Mouse (Mus musculus) lung, embryonic 16.5 days (tissue): ENCODE data around the gene Flvcr1. TPM values are rescaled to one million over a fixed set of nuclear protein-coding genes. Genes with fewer than 3 reads are reported as not detected.
A peak's percentile ranks its signal among the peaks of the same experiment; 100 is the strongest.

ENCODE experiments used
- ATAC-seq: fragments of 200-750 bp; cut with Nextera tagmentation; 2 replicates; pipeline ENCODE4 v1.8.0; 2017; ENCODE audit warnings: low read depth, mild to moderate bottlenecking, moderate library complexity
- H3K27ac ChIP-seq: fragments of 300-500 bp; sonication (generic); 2 replicates; pipeline ENCODE4 v1.5.1; 2014; ENCODE audit warnings: mild to moderate bottlenecking, control low read depth, low read length
- H3K27me3 ChIP-seq: fragments of 300-500 bp; sonication (generic); 2 replicates; pipeline ENCODE4 v1.6.1; 2014; ENCODE audit warnings: low read depth, low read length, mixed read lengths; ENCODE audit not compliant: control insufficient read depth, insufficient read depth
- H3K36me3 ChIP-seq: fragments of 300-500 bp; sonication (generic); 2 replicates; pipeline ENCODE4 v1.6.1; 2014; ENCODE audit warnings: low read length; ENCODE audit not compliant: control insufficient read depth, insufficient read depth
- H3K4me1 ChIP-seq: fragments of 300-500 bp; sonication (generic); replicated peaks from 2 replicates; pipeline ENCODE4 v1.6.1; 2014; ENCODE audit warnings: low read length, mixed read lengths; ENCODE audit not compliant: control insufficient read depth, insufficient read depth
- H3K4me2 ChIP-seq: fragments of 300-500 bp; sonication (generic); 2 replicates; pipeline ENCODE4 v1.6.1; 2014; ENCODE audit warnings: low read depth, low read length, control low read depth
- H3K4me3 ChIP-seq: fragments of 300-500 bp; sonication (generic); 2 replicates; pipeline ENCODE4 v1.5.1; 2014; ENCODE audit warnings: mild to moderate bottlenecking, low read length, control low read depth
- H3K9ac ChIP-seq: fragments of 300-500 bp; sonication (generic); 2 replicates; pipeline ENCODE4 v1.6.1; 2014; ENCODE audit warnings: low read length, control low read depth
- H3K9me3 ChIP-seq: fragments of 300-500 bp; sonication (generic); 2 replicates; pipeline ENCODE4 v1.6.1; 2016; ENCODE audit warnings: low read length; ENCODE audit not compliant: control insufficient read depth
- WGBS: fragments of 180-500 bp; shearing (Covaris S2); extraction: QIAGEN DNeasy Blood & Tissue Kit; methylation state at CpG from one replicate; pipeline ENCODE4 v1.1.7; 2014; 5-methylcytosine and 5-hydroxymethylcytosine counted together
- polyA plus RNA-seq: library from polyadenylated mRNA; unstranded; fragments of >200 nt; fragmentation: Nextera tagmentation; extraction: Ambion mirVana; gene quantifications from 2 replicates; pipeline ENCODE4 v1.2.1, GENCODE M21; 2015

Gene Flvcr1
- polyA plus RNA-seq: 3.6 and 4.6 TPM in 2 replicates

DNA sequence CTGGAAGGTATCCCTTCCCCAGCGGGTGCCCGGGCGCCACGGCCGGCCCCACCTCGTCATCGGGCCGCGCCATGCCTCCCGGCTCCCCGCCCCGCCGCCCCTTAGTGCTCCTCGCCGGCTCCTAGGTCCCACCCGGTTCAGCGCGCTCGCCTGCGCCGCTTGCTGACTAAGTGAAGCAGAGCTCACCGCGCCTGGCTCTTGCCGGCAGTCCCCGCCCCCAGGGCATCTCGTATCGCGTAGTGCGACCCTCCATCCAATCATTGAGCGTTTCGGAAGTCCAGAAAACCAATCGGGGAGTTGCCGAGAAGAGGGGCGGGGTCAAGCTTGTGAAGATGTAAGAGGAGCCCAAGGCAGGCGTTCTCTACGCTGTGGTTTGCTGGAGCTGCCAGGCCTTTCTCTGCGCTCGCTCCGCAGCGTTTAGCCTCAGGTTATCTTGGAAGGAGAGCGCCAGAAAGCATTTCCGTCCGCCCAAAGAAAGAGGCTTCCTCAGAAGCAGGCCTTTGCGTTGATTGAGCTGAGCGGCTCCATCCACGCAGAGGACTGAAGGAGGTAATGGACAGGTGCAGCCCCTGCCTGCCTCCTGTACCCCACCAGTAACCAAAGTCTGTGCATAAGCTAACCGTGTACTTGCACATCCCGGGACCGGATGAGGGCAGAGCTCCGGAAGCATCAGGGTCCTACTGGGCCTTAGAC is at the start of gene Flvcr1:
TSS of gene Flvcr1 (minus strand) at position 138 of the 693 bp plus-strand sequence.
- WGBS: under 1% methylated on average over 47 of the region's 50 CpGs
- H3K36me3 ChIP-seq: no peaks in the 10 kb centered on the region
- peak; percentile 100 for ATAC-seq
- peak within 1 kb of the TSS; percentile 60 for H3K4me3 ChIP-seq
- H3K4me1 ChIP-seq: peaks cover 16% of the 10 kb centered on the region
- peak within 1 kb of the TSS; percentile 94 for H3K4me2 ChIP-seq
- H3K9me3 ChIP-seq: no peaks in the 10 kb centered on the region
- H3K9ac ChIP-seq: peak within 1 kb of the TSS; percentile 70
- H3K27me3 ChIP-seq: no peaks in the 10 kb centered on the region
- H3K27ac ChIP-seq: peak within 1 kb of the TSS; percentile 90

DNA sequence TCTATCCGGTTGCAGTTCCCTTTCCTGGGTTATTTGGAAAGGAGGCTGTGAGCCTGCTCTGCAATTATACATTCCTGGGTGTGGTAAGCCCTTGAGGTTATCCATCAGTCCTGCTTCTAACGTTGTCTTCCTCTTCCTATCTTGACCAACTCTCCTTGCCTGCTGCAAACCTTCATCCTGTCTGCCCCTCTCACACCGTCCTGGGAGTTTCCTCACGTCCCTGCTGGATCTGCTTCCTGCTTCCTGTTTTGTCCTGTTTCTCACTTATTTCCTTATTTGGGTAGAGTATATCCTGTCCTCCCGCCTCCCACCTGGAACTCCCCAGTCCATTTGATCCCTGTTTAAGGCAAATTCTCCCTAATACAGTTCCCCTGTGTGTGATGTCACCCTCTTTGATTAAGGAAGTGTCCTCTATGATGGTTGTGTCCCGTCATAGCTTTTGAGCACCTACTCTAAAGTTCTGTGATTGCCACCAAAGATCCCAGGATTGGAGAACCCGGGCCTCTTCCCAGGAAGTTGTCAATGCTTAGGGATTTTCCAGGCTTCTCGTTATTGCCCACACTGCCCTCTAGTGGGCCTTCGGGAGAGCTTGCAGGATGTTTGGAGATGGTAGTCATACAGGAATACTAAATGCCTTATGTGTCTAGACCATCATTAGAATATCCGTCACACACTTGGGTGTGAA is 49.4 kb upstream of the Flvcr1 start:
- no peaks in the 10 kb centered on the region for H3K27me3 ChIP-seq
- 44% methylated on average over 10 of the region's 10 CpGs for WGBS
- no peaks in the 10 kb centered on the region for H3K9me3 ChIP-seq
- no peak overlapping the region for H3K4me3 ChIP-seq
- H3K27ac ChIP-seq: no peak overlapping the region
- peaks cover 39% of the 10 kb centered on the region for H3K36me3 ChIP-seq
- H3K4me1 ChIP-seq: no peaks in the 10 kb centered on the region
- H3K4me2 ChIP-seq: no peak overlapping the region
- no peak overlapping the region for H3K9ac ChIP-seq
- ATAC-seq: peak; percentile 47; the same call in 1 of the 2 replicates

DNA sequence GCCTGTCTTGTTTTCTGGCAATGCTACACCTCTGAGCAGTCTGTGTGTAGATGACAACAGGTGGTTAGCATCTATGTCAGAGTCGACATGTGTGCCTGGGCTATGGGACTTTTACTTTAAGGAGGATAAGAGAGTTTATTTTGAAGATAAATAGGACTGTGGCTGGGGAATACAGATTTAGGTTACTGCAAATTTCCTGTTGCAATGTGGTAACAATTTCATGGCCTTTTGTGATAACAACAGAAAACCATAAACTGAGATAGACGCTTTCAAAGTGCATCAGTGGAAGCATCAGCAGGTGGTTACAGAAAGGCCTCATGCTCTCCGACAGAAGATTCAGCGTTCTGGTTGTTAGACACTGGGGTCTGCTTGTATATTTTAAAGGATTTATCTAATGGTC is 47.5 kb upstream of the Flvcr1 start:
- ATAC-seq: no peak
- H3K27ac ChIP-seq: no peak overlapping the region
- WGBS: 72% methylated on average over 4 of the region's 4 CpGs

GRCm38 (mm10) chr1:191073001-191073400 is 47.0 kb upstream of the Flvcr1 start:
- peaks cover 45% of the 10 kb centered on the region for H3K36me3 ChIP-seq
- H3K4me2 ChIP-seq: no peak overlapping the region
- H3K4me1 ChIP-seq: no peaks in the 10 kb centered on the region
- peak overlapping the region; percentile 38; the same call in 1 of the 2 replicates for H3K27ac ChIP-seq
- no peaks in the 10 kb centered on the region for H3K27me3 ChIP-seq
- no peaks in the 10 kb centered on the region for H3K9me3 ChIP-seq
- no peak overlapping the region for H3K4me3 ChIP-seq
- H3K9ac ChIP-seq: no peak overlapping the region
- ATAC-seq: peak; percentile 49; the same call in 1 of the 2 replicates
- 47% methylated on average over 6 of the region's 6 CpGs for WGBS

More for the DNA sequence above, 47.5 kb upstream of the Flvcr1 start:
- peaks cover 46% of the 10 kb centered on the region for H3K36me3 ChIP-seq
- no peaks in the 10 kb centered on the region for H3K4me1 ChIP-seq
- no peak overlapping the region for H3K4me2 ChIP-seq
- no peak overlapping the region for H3K9ac ChIP-seq
- no peaks in the 10 kb centered on the region for H3K27me3 ChIP-seq
- H3K9me3 ChIP-seq: no peaks in the 10 kb centered on the region
- no peak overlapping the region for H3K4me3 ChIP-seq

DNA sequence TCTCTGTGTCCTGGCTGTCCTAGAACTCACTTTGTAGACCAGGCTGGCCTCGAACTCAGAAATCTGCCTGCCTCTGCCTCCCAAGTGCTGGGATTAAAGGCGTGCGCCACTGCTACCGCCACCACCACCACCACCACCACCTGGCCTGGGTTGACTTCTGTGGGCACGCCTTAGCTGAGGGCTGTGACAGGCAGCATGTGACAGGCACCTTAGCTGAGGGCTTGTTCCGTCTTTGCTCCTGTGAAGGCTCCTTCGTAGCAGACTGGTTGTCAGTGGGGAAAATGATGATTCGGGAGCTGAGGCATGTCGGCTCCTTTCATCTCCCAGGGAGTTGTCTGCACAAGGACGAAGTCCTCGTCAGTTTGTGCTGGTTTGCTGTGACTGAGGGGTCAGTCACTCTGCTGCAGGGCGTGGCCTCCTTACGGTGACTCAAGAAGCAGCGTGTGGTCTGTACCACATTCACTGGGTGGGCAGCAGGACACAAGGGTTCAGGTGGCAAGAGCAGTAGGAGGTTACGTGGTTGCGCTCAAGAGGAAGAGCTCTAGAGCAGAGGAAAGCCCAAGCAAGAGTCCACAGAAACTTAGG is 46.5 kb upstream of the Flvcr1 start:
- H3K27ac ChIP-seq: peak overlapping the region; percentile 38; the same call in 1 of the 2 replicates

DNA sequence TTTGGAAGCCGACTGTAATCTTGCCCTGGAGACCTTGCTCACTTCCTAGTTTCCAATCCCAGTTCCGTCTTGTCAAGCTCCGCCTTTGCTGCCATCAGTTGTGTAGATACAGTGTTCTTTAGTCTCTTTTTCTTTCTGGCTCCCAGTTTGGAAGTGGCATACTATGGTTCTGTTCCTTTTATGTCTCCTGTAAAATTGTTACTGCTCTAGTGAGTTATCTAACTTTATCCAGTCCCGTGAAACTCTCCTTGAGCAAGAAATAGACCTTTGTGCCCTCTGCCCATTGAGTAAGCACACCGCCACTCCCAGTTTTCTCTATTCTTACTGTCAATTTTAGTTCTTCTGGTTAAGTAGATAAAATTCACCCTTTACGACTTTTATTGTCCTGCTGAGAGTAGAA is 45.7 kb upstream of the Flvcr1 start:
- 81% methylated on average over 6 of the region's 6 CpGs for WGBS
- no peak for ATAC-seq
- H3K9me3 ChIP-seq: no peaks in the 10 kb centered on the region
- H3K9ac ChIP-seq: no peak overlapping the region
- H3K4me2 ChIP-seq: no peak overlapping the region
- H3K36me3 ChIP-seq: peaks cover 40% of the 10 kb centered on the region
- no peak overlapping the region for H3K27ac ChIP-seq
- H3K27me3 ChIP-seq: no peaks in the 10 kb centered on the region
- H3K4me3 ChIP-seq: no peak overlapping the region
- no peaks in the 10 kb centered on the region for H3K4me1 ChIP-seq

More for the DNA sequence above, 46.5 kb upstream of the Flvcr1 start:
- H3K9me3 ChIP-seq: no peaks in the 10 kb centered on the region
- no peak overlapping the region for H3K4me3 ChIP-seq
- no peaks in the 10 kb centered on the region for H3K27me3 ChIP-seq
- H3K9ac ChIP-seq: no peak overlapping the region
- H3K4me2 ChIP-seq: no peak overlapping the region
- WGBS: 88% methylated on average over 16 of the region's 16 CpGs
- H3K36me3 ChIP-seq: peaks cover 43% of the 10 kb centered on the region
- H3K4me1 ChIP-seq: no peaks in the 10 kb centered on the region
- peak; percentile 15; the same call in 1 of the 2 replicates for ATAC-seq

DNA sequence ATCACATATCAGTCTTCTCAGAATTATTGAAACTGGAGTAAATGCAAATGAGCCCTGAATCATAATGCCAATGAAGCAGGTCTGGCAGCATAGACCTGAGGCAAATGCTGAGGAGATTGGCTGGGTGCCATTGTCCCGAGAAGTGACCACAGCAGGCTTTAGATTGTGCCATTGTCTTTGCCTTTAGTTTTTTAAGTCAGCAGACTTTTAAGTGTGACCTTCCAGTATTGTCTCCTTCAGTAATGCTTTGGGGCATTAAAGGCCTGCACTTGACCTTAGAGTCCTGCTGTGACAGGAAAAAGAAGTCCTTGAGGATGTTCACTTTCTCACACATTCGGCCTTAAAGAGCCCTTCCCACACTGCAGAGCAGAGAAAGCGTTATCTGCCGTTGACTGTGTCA is 44.3 kb upstream of the Flvcr1 start:
- Histone ChIP-seq H3K27me3 (no peaks in the 10 kb centered on the region), H3K9me3 (no peaks in the 10 kb centered on the region), H3K9ac (no peak overlapping the region), H3K4me2 (no peak overlapping the region), H3K36me3 (peaks cover 45% of the 10 kb centered on the region), H3K4me1 (no peaks in the 10 kb centered on the region), H3K27ac (no peak overlapping the region), H3K4me3 (no peak overlapping the region)
- ATAC-seq: no peak
- 85% methylated on average over 4 of the region's 4 CpGs for WGBS

GRCm38 (mm10) chr1:191068377-191068776 is 42.4 kb upstream of the Flvcr1 start:
- Histone ChIP-seq H3K36me3 (peaks cover 45% of the 10 kb centered on the region), H3K9ac (no peak overlapping the region), H3K27me3 (no peaks in the 10 kb centered on the region), H3K4me1 (peaks cover 7% of the 10 kb centered on the region), H3K9me3 (no peaks in the 10 kb centered on the region), H3K27ac (no peak overlapping the region), H3K4me3 (no peak overlapping the region), H3K4me2 (no peak overlapping the region)
- WGBS: 70% methylated on average over 5 of the region's 5 CpGs
- ATAC-seq: no peak

GRCm38 (mm10) chr1:191065188-191065587 is 39.2 kb upstream of the Flvcr1 start:
- 78% methylated on average over 4 of the region's 4 CpGs for WGBS
- Histone ChIP-seq H3K36me3 (peaks cover 22% of the 10 kb centered on the region), H3K9ac (no peak overlapping the region), H3K4me2 (no peak overlapping the region), H3K4me3 (no peak overlapping the region), H3K27ac (no peak overlapping the region), H3K4me1 (peaks cover 13% of the 10 kb centered on the region), H3K27me3 (no peaks in the 10 kb centered on the region; the same call in 1 of the 2 replicates), H3K9me3 (no peaks in the 10 kb centered on the region)
- no peak for ATAC-seq
